Mouse (Mus musculus) frontal cortex, postnatal 25 days (tissue): ENCODE measurements around the gene 1700001C02Rik.

Experiments used
- DNase-seq, 2 experiments: peaks; one replicate each; pipeline ENCODE4 v3.0.0; 2022; ENCODE audit warnings: low spot score in 2 of 2

1700001C02Rik gene

DNA sequence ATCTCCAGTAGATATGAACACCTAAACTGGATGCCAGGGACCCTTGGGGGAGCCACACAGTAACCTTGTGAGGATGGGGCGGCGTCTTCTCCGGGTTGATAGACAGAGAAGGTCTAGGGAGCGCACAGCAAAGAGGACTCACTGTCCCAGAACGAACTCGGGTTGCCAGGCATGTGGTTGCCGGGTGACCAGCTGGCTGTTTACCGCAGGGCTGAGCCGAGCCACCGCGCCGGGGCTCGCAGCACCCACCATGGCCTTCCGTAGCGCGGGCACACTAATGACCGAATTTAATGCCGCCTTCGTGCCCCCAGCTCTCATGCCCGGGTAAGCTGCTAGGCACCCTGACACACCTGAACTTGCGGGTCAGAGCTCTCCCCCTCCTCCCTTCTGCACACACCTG is at the start of gene 1700001C02Rik:
Gene 1700001C02Rik, plus strand, starts transcription at position 187 of the 400 bp plus-strand sequence.
- no peak for DNase-seq

DNA sequence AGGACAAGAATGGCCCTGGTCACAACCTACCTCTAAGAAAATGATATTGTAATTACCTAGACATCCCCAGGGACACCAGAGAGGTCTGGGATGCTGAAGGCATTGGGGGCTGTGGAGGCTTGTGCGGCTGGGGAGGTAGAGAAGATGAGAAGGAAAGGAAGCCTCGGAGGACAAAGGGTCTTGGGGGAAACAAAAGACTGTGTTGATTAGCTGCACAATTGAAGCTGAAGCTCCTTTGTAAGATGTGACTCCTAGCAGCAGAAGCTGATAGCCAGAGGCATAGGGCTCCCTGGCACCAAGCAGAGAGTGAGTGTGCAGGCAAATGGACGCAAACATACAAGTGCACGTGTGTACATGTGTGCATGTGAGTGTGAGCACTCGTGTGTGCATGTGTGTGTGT is 49.2 kb upstream of the 1700001C02Rik start:
- DNase-seq: no peak

DNA sequence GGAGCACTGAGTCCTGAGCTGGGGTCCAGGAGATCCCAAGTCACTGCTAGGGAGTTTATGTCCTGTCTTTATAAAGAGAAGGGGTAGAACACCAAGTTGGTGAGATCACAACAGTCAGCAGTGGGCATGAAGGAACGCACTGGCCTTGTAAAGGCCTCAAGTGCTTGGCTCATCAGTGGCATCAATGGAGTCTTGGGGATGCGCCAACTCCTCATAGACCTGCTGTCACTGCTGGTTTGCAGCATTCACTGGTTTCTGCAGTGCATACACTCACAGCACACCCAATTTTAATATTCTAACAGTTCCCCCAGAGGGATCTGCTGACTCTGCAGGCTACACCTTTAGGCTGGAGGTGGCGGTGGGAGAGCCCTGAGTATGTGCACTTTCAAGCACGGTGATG is 42.7 kb upstream of the 1700001C02Rik start:
- DNase-seq: no peak

DNA sequence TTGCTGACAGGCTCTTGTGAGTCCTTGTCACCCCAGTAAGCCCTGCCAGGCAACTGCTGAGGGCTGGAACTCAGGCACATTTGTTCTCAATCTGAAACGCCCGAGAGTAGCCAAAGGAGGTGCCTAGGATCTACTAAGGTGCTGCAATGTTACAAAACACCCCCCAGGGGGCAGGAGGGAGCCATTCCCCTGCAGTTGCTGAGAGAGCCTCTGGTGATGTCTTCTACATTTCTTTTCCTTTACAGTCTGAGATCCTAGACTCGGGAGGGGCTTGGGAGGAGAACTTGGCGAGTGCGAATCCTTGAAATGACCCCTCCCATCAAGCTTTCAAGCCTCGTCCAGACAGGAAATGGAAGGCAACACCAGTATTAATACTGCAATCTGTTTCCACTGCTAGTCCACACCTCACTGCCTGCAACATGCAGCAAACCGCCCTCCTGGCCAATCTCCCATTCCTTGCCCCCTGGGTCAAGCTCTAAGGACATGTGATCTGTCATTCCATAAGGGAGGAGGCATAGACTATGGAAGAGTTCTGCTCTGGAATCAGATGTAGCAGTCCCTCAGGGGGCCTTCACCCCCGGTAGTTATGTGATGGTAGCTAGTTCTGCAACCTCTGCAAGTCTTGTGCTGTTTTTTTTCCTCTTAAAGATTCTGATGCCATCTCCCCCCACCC is 42.1 kb upstream of the 1700001C02Rik start:
- DNase-seq: peak in 1 of 2 experiments; percentile 34

DNA sequence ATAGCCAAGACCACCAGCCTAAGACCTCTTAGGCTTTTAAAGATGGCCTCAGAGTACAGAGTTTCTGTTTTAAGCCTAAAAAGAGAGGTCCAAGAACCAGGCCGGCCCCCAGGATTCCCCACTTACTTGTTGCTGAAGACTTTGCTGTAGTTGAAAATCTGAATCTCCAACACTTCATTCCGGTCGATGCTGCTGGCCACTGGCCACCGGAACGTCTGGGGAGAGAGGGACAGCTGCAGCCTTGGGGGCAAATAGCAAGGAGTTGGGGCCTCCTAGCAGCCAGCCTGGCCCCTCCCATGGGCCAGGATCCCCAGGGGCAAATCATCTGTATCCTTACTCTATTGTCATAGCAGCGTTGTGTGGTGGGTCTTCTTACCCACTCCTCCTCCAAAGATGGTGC is 38.4 kb upstream of the 1700001C02Rik start:
- no peak for DNase-seq

DNA sequence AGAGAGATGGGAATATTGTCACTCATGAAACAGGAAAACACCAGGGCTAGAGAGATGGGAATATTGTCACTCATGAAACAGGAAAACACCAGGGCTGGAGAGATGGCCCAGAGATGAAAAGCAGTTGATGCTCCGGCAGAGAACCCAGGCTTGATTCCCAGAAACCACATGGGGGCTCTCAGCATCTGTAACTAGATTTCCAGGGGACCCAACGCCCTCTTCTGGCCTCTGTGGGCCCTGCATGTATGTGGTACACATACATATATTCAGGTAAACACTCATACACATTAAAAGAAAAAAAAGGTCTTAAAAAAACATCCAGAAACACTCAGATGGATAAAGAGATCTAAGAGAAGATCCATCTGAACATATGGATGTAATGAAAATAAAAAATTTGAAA is 26.9 kb upstream of the 1700001C02Rik start:
- DNase-seq: no peak

DNA sequence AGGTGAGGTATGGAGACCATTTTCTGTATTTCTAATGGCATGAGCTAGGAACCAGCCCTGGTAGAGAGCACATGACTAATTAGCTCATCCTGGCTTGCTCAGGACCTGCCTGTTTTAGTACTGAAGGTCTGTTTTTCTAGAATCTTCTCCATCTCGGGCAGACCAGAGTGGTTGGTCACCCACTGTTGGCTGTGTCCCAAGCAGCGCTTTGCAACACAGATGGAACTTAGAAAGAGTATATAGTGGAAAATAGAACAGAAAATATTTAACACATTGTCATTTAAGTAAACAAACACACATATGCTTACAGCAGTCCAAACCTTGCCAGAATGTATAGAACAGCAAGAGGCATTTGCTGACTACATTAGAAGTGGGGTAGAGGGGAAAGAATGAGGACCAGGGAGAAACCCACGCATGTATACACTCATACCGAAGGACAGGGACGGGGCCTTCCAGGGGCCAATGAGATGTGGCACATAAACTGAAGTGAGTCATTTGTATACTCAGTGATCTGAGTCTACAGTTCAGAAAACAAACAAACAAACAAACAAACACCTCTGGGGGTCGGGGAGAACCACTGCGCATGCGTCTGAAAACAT is 25.4 kb upstream of the 1700001C02Rik start:
- DNase-seq: no peak

DNA sequence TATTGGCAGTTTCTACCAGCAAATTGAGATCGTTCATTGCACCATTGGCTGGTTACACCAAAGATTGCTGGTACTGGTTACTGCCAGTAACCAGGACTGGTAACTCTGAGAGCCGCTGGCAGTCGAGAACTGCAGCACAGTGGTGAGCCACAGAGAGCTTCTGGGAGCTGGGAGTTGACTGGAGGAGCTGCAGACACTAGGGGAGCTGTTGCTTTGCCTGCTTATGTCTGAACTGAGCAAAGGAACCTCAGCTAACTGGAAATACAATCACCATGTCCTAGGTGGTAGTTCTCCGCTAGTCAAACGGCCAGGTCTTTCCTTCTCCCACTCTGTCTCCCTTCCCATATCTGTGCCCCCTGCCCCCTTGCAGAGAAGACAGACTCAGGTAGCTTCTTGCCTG is 23.7 kb upstream of the 1700001C02Rik start:
- DNase-seq: no peak

DNA sequence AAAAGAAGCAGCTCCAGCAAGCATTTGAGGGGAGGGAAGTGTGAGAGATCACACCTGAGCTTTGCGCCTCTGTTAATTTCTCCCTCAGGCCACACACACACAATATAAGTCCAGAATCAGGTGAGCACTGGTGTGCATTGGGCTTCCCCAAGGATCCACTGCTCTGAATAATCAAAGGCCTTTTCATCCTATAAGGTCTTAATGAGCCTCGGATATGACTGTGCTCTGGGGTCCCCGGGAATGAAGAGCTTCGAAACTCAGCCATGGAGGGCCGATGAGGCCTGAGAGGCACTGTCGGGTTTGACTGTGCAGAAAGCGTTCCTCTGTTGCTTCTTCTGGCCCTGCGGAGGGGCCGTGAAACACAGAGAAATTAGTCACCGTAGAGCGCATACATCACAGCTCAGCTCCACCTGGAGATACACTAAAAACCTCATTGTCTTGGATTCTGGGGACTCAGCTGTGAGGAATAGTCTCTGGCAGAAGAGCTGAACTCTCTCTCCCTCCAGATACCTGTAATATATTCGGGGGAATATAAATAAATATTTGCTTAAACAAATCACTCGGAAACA is 21.4 kb upstream of the 1700001C02Rik start:
- DNase-seq: no peak

DNA sequence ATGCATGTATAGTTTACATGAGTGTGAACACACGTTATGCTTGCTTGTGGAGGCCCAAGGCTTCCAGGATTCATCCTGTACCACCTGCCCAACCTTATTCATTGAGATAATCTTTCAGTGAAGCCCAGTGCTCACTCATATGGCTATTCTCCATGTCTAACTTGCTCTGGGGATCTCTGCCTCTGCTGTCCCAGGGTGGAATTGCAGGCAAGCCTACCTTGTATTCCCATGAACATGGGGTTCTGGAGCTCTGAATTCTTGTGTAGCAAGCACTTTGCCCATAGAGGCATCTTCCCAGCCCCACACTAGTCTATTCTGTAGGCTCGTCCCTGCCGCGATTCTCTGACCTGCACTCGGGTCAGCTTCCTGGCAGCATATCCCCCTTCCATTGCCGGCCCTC is 9.8 kb upstream of the 1700001C02Rik start:
- no peak for DNase-seq

DNA sequence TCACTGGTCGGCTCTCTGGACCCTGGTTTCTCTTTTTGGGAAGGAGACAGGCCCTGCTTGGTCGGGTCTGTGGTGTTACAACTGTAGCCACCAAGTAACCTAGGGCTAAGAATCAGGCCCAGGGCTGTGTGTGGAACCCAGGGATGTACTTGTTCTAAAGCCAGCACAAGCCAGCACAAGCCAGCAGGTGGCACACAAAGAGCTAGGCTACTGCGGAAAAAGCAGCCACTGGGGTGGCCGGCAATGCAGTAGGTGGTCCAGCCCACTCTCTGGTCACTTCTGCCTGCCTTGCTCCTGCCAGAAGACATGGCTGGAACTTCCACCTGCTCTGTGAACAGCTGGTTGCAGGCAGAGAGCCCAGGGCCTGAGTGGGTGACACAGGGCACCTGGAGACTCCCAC is 5.7 kb upstream of the 1700001C02Rik start:
- DNase-seq: no peak

DNA sequence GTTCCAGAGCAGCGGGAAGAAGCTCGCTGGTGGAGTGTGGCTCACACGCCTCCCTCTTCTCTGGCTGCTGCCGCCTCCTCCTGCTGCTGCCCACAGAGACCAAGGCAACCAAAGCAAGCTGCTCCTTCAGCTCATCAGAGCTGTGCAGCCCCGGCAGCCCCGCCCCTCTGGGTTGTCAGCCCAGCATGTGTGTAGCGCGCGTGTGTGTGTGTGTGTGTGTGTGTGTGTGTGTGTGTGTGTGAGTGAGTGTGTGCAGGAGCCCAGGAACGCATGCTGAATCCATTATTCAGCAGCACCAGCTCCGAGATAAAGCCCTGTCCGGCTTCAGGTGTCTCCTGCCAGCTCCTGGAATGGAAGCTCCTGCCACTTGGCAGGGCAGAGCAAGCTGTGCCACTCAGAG is 4.0 kb upstream of the 1700001C02Rik start, which contains the start of gene Otof:
Gene Otof, minus strand, starts transcription at position 112 of the 400 bp plus-strand sequence.
- DNase-seq: peak; percentile 25 to 49

DNA sequence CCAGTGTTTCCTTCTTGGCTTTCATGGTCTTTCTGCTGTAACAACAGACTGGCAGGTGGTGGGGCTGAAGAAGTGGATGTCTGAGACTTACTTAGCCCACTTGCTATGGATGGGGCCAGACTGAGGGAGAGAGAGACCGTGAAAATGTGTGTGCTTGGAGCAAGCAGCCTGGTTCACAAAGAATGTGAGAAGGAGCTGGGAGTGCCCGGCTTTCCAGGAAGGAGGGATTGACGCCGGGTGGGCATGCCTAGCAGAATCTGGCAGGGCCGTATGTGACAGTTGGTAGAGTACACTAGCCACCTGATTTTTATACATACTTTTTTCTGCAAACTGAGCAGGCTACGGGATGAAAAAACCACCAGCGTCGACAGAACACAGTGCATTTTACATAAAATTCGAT is 468 bp downstream of the 1700001C02Rik start:
- no peak for DNase-seq

DNA sequence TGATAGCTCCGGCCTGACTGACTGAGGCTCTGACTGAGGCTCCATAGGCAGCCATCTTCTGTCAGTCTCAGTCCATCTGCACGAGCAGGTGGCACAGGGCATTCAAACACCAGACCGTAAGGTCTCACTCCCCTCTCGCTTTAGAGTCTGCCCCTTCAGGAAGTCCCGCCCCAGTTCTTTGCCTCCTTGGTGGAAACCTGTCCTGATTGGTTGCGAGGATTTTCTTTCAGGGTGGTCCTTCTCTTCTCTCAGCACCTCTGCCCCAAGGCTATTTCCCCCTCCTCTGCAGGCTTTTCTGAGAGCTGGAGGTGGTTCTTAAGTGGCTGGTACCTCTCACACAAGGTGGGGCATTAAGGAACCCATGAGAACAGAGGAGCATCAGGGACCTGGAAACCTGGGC is 4.6 kb downstream of the 1700001C02Rik start:
- DNase-seq: no peak

DNA sequence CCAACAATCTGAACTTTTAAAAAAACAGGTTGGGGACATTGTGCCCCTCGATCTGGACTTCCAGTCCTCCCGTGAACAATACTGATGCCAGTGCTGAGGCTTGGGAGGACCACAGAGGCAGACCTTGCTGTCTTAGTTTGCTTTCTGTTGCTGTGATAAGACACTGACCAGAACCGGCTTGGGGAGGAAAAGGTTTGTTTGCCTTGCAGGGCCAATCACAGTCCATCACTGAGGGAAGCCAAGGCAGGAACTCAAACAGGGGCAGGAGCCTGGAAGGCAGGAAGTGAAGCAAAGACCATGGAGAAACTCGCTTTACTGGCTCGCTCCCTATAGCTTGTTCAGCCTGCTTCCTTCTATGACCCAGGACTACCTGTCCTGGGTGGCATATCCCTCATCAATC is 6.3 kb downstream of the 1700001C02Rik start:
- DNase-seq: no peak

DNA sequence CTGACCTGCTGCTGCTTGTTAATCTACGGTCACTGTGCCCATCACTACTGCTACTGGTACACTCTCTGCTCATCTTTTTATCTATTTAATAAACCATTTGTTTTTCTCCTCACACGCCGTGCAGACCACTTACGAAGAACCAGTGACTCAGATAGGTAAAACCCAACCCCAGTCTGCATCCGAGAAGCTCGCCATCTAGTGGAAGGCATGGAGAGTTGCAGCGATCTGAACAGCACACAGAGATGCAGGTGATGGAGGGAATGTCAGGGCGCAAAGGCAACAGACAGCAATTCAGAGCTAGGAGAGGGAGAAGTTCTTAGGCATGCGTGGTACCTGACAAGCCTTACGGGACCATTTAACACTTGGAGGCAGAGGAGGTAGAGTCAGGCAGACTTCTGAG is 10.7 kb downstream of the 1700001C02Rik start:
- no peak for DNase-seq

DNA sequence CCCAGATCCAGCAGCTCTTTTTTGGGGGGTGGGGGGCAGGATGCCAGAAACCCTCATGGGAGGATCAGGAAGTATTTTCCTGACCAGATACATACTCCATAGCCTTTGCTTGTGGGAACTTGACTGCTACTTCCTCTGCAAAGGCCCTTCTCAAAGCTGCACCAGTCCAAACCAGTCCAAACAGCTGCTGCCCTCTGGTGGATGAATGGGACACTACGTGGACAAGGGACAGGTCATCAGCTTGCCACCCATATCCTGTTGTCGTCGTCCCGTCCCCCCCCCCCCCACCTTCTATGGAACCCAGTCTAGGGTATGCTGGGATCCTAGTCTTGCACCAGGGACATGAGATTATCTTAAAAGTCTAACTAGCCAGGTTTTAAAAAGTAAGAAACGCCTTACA is 16.5 kb downstream of the 1700001C02Rik start:
- peak; percentile 54 to 59 for DNase-seq

DNA sequence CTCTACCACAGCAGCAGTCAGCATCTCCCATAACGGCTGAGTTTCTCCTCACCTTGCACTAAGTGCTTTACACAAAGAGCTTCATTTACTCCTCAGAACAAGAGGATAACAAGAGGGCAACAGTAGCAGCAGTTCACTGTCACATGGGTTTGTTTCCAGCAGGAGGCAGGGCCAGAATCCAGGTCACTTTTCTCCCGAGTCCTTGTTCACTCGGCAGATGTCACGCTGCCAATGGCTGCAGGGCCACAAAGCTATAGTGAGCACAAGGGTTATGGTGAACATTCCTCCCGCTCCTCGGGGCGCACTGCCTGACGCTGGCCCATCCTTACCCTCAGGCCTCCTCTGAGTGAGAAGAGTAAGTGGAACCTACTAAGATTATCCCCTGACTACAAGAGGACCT is 17.7 kb downstream of the 1700001C02Rik start:
- no peak for DNase-seq

DNA sequence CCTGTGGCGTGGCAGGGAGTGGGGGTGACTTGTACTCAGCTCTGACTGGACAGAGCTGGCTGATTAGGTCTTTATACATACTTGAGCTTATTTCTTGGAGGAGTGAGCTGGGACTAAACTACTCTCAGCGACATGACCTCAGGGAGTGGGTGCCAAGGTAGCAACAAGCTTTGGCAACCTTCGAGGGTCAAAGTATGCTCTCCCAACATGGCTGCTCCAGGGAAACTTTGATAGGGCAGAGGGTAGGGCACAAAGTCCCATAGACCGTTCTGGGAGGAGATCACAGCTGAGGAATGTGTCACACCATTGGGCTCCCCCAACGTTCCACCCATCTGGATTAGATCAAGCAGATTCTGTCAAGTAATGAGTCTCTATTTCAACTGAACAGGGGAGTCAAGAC is 18.7 kb downstream of the 1700001C02Rik start:
- no peak for DNase-seq

DNA sequence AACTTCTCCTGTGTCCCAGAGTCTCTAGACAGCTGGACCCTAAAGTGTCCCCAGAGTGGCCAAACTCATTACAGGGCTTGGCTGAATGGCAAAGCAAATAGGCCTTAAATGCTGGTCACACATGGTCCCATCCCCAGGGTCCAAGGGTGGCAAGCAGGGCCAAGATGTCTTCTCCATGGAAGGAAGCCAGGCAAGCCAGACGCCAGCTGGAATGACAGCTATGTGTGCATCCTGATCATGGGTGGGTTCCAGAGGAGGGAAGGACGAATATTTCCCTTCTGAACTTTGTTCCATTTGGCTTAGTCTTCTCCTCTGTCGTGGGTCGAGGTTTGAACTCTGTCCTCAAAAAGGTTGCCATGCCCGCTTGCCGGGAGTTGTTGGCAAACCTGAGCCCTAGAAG is 19.3 kb downstream of the 1700001C02Rik start:
- DNase-seq: no peak

DNA sequence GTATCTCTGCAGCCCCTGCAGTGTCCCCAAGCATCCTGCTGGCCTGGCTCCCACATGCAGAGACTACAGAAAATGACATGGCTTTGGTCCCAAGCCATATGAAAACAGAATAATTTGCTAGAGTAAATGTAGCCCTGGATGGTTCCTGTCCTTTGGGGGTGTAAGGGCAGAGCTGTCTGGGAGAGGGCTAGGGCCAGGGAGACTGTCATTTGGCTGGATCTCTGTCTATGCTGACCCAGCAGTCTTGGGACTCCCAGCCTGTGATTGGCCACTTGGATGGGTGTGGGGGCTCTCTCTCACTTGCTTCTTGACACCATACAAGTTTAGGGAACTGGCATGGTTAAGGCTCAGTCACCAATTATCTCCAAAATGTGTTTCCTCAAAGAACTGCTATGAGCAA is 24.4 kb downstream of the 1700001C02Rik start:
- DNase-seq: no peak

DNA sequence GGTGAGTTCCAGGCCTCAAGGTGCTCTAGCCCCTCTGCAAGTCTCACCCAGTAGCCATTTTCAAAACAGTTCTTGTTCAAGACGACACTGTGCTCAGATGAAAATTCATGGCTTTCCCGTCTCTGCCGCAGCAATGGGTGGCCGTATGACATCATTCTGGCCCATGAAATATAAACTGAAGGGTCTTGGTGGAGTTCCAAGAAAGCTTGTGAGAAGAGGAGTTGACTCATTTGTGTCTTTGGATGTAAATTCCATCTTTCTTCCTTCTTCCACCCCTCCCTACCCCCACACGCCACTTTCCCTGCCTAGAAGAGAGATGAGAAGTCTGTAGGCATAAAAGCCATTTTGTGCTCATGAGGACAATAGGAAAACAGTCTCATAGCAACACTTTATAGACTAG is 25.0 kb downstream of the 1700001C02Rik start:
- DNase-seq: no peak

DNA sequence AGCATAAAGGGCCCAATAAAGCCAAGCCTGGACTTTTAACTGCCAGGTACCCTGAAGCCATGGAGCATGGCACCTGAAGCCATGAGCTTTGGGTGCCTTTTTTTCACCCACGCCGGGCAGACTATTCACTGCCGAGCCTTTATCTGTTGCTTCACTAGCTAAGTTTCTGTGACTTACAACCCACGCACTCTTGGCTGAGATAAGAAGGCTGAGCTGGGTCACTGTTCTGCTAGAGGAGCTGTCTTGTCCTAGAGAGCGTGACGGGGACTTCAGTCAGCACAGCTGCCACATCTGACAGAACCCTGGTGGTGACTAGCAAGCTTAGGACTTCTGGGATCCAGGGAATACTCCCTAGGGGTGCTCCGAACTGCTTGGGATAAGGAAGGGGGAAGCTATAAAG is 27.9 kb downstream of the 1700001C02Rik start:
- DNase-seq: no peak
